Mouse (Mus musculus) thymus, postnatal 25 days (tissue): ENCODE data around the gene Echdc3.

ENCODE experiments used
- DNase-seq: peaks from one replicate; pipeline ENCODE4 v3.0.0; 2022

Echdc3 gene

GRCm38 (mm10) chr2:6212724-6213511 lies at the start of gene Echdc3:
Gene Echdc3 (minus strand): TSS chr2:6213033.
- DNase-seq: peak; percentile 57

- no peak for DNase-seq
These were observed 48.9 kb upstream of the Echdc3 start for GRCm38 (mm10) chr2:6261718-6262117.

- DNase-seq: no peak
These were observed 48.4 kb upstream of the Echdc3 start for GRCm38 (mm10) chr2:6261201-6261672.

- DNase-seq: no peak
These were observed 47.8 kb upstream of the Echdc3 start for GRCm38 (mm10) chr2:6260661-6261060.

GRCm38 (mm10) chr2:6259182-6259581 lies 46.3 kb upstream of the Echdc3 start:
- no peak for DNase-seq

GRCm38 (mm10) chr2:6258026-6258425 lies 45.2 kb upstream of the Echdc3 start:
- no peak for DNase-seq

GRCm38 (mm10) chr2:6257146-6257545 lies 44.3 kb upstream of the Echdc3 start:
- DNase-seq: no peak

- DNase-seq: peak; percentile 32
These were observed 43.4 kb upstream of the Echdc3 start for GRCm38 (mm10) chr2:6255989-6256841.

- DNase-seq: no peak
These were observed 42.7 kb upstream of the Echdc3 start for GRCm38 (mm10) chr2:6255402-6255988.

GRCm38 (mm10) chr2:6252491-6252890 lies 39.7 kb upstream of the Echdc3 start:
- no peak for DNase-seq

GRCm38 (mm10) chr2:6251076-6251496 lies 38.3 kb upstream of the Echdc3 start:
- no peak for DNase-seq

- no peak for DNase-seq
These were observed 28.6 kb upstream of the Echdc3 start for GRCm38 (mm10) chr2:6241446-6241845.

- DNase-seq: no peak
These were observed 27.2 kb upstream of the Echdc3 start for GRCm38 (mm10) chr2:6240072-6240471.

- no peak for DNase-seq
These were observed 26.5 kb upstream of the Echdc3 start for GRCm38 (mm10) chr2:6239333-6239732.

- no peak for DNase-seq
These were observed 25.8 kb upstream of the Echdc3 start for GRCm38 (mm10) chr2:6238679-6239078.

GRCm38 (mm10) chr2:6238244-6238643 lies 25.4 kb upstream of the Echdc3 start:
- DNase-seq: no peak

- DNase-seq: no peak
These were observed 20.5 kb upstream of the Echdc3 start for GRCm38 (mm10) chr2:6233353-6233752.

- DNase-seq: no peak
These were observed 19.9 kb upstream of the Echdc3 start for GRCm38 (mm10) chr2:6232755-6233154.

- no peak for DNase-seq
These were observed 18.0 kb upstream of the Echdc3 start for GRCm38 (mm10) chr2:6230865-6231264.

- DNase-seq: no peak
These were observed 16.9 kb upstream of the Echdc3 start for GRCm38 (mm10) chr2:6229597-6230290.

GRCm38 (mm10) chr2:6227059-6227445 lies 14.2 kb upstream of the Echdc3 start:
- no peak for DNase-seq

- no peak for DNase-seq
These were observed 13.7 kb upstream of the Echdc3 start for GRCm38 (mm10) chr2:6226361-6227058.
